In genomic region chr1:51333557-51334285, GRCm38 (mm10) we compare ENCODE assay signal across 7 mouse cellular contexts. TPM values are rescaled to one million over a fixed set of nuclear protein-coding genes. Genes with fewer than 3 reads are reported as not detected.
DNase-seq lines count a peak whose midpoint lies in the region; ATAC-seq lines count a peak whose summit lies in the region.

No protein-coding gene starts in this region.

- ATAC-seq in midbrain, embryonic 12.5 days (ENCODE audit: low FRiP score, low read depth), result peak; percentile 91

- H3K9me3 ChIP-seq in limb, embryonic 10.5 days (replicated peaks), result no peaks in the 10 kb centered on the region
- no peaks in the 10 kb centered on the region for H3K9me3 ChIP-seq in midbrain, embryonic 12.5 days

- peak overlapping the region; percentile 47 for H3K4me2 ChIP-seq in midbrain, embryonic 12.5 days (replicated peaks)

- DNase-seq in adrenal gland, postnatal 14 days, result peak; percentile 89
- peak; percentile 83 for DNase-seq in embryo, embryonic 9.5 days (ENCODE audit: extremely low spot score)
- peak; percentile 83 to 94 for DNase-seq in heart, adult 18-20 months
- peak; percentile 83 for DNase-seq in kidney, adult 18-20 months
- DNase-seq in limb, embryonic 10.5 days (ENCODE audit: low spot score), result peak; percentile 89
- peak; percentile 4 for DNase-seq in spleen, adult 12 weeks (ENCODE audit: low spot score)

- H3K36me3 ChIP-seq in limb, embryonic 10.5 days, result no peaks in the 10 kb centered on the region
- no peaks in the 10 kb centered on the region for H3K36me3 ChIP-seq in midbrain, embryonic 12.5 days

- H3K4me3 ChIP-seq in limb, embryonic 10.5 days, result peak overlapping the region; percentile 42
- peak overlapping the region; percentile 21 for H3K4me3 ChIP-seq in midbrain, embryonic 12.5 days

- H3K27me3 ChIP-seq in limb, embryonic 10.5 days (ENCODE audit: low read depth, poor library complexity, severe bottlenecking), result no peaks in the 10 kb centered on the region
- no peaks in the 10 kb centered on the region for H3K27me3 ChIP-seq in midbrain, embryonic 12.5 days

- H3K4me1 ChIP-seq in limb, embryonic 10.5 days, result peaks cover 15% of the 10 kb centered on the region
- 0 out of 2 replicates have a peak, but pooled peaks cover 5% of the 10 kb centered on the region for H3K4me1 ChIP-seq in midbrain, embryonic 12.5 days

- WGBS in limb, embryonic 10.5 days, result 26% methylated on average over 18 of the region's 18 CpGs
- 24% methylated on average over 18 of the region's 18 CpGs for WGBS in midbrain, embryonic 12.5 days

- peak overlapping the region; percentile 43; the same call in 1 of the 2 replicates for H3K9ac ChIP-seq in midbrain, embryonic 12.5 days (replicated peaks)

- H3K27ac ChIP-seq in limb, embryonic 10.5 days, result peak overlapping the region; percentile 76
- H3K27ac ChIP-seq in midbrain, embryonic 12.5 days (replicated peaks), result peak overlapping the region; percentile 61

RNA-seq across cellular contexts. Expression of gene Cavin2, which starts 44.8 kb away (rescaled TPM):
- total RNA-seq in adrenal gland, postnatal 14 days (2021), result 95.5 and 125 TPM in 2 replicates
- 100 to 1,000 TPM; 107 to 112 TPM for total RNA-seq in heart, adult 18-20 months (2021)
- polyA plus RNA-seq in limb, embryonic 10.5 days (2016; fragmentation: Nextera tagmentation; extraction: Ambion mirVana), result 1.9 and 3.1 TPM in 2 replicates
- polyA plus RNA-seq in midbrain, embryonic 12.5 days (2016; fragmentation: Nextera tagmentation; extraction: Ambion mirVana), result 3.8 and 4.8 TPM in 2 replicates

Comparison
In these comparisons a context has a peak if more than half of its experiments do, and no peak if none do; other contexts are left out.
1. Peak in every context shown above with its lines: DNase-seq, ATAC-seq, H3K4me3 ChIP-seq and H3K27ac ChIP-seq.
2. DNase-seq: peak in every context shown above with its lines; median percentile 89 in adrenal gland, postnatal 14 days; 89 in limb, embryonic 10.5 days; 88 in heart, adult 18-20 months; 83 in embryo, embryonic 9.5 days; 83 in kidney, adult 18-20 months; 4 in spleen, adult 12 weeks.